Mouse (Mus musculus): Measurements from ENCODE around the gene Slc19a3.
"Not testable (repeated sequence)": the region's sequence is repeated elsewhere in the genome, so short reads cannot be mapped to it uniquely, and the experiment has no call there.

Gene Slc19a3

GRCm38 (mm10) chr1:83007471-83007870, 30.8 kb downstream of the Slc19a3 start:
- no peak for DNase-seq (ENCODE audit: low spot score in 2 of 2)

- no peak for DNase-seq (ENCODE audit: low spot score in 2 of 2)
Observed at GRCm38 (mm10) chr1:83006218-83007179, 31.7 kb downstream of the Slc19a3 start.

- DNase-seq (ENCODE audit: low spot score in 2 of 2): not testable (repeated sequence)
Observed at GRCm38 (mm10) chr1:83000306-83000705, 37.9 kb downstream of the Slc19a3 start, which contains the start of gene Gm47959. Gene Gm47959, plus strand, starts transcription at chr1:83000548.

GRCm38 (mm10) chr1:82993947-82994346, 44.3 kb downstream of the Slc19a3 start:
- DNase-seq (ENCODE audit: low spot score in 2 of 2): peak in 1 of 2 experiments; percentile 37

GRCm38 (mm10) chr1:82992093-82992492, 46.2 kb downstream of the Slc19a3 start:
- no peak for DNase-seq (ENCODE audit: low spot score in 2 of 2)

- no peak for DNase-seq (ENCODE audit: low spot score in 2 of 2)
Observed at GRCm38 (mm10) chr1:82991596-82991995, 46.7 kb downstream of the Slc19a3 start.

- DNase-seq (ENCODE audit: low spot score in 2 of 2): no peak
Observed at GRCm38 (mm10) chr1:82991062-82991461, 47.2 kb downstream of the Slc19a3 start.

GRCm38 (mm10) chr1:82987530-82988198, 50.6 kb downstream of the Slc19a3 start:
- peak; percentile 54 to 62 for DNase-seq (ENCODE audit: low spot score in 2 of 2)

GRCm38 (mm10) chr1:82986738-82987137, 51.5 kb downstream of the Slc19a3 start:
- DNase-seq (ENCODE audit: low spot score in 2 of 2): no peak

- DNase-seq (ENCODE audit: low spot score in 2 of 2): no peak
Observed at GRCm38 (mm10) chr1:82977840-82978239, 60.4 kb downstream of the Slc19a3 start.

- DNase-seq (ENCODE audit: low spot score in 2 of 2): no peak
Observed at GRCm38 (mm10) chr1:82975750-82976149, 62.5 kb downstream of the Slc19a3 start.

GRCm38 (mm10) chr1:82974342-82974741, 63.9 kb downstream of the Slc19a3 start:
- no peak for DNase-seq (ENCODE audit: low spot score in 2 of 2)

- DNase-seq (ENCODE audit: low spot score in 2 of 2): no peak
Observed at GRCm38 (mm10) chr1:82973901-82974300, 64.3 kb downstream of the Slc19a3 start.

- no peak for DNase-seq (ENCODE audit: low spot score in 2 of 2)
Observed at GRCm38 (mm10) chr1:82973244-82973643, 65.0 kb downstream of the Slc19a3 start.

- DNase-seq (ENCODE audit: low spot score in 2 of 2): no peak
Observed at GRCm38 (mm10) chr1:82972046-82972445, 66.2 kb downstream of the Slc19a3 start.

GRCm38 (mm10) chr1:82966413-82966812, 71.8 kb downstream of the Slc19a3 start:
- DNase-seq (ENCODE audit: low spot score in 2 of 2): no peak

Data from right cerebral cortex, postnatal 10 days (tissue).